In the genomic region with DNA sequence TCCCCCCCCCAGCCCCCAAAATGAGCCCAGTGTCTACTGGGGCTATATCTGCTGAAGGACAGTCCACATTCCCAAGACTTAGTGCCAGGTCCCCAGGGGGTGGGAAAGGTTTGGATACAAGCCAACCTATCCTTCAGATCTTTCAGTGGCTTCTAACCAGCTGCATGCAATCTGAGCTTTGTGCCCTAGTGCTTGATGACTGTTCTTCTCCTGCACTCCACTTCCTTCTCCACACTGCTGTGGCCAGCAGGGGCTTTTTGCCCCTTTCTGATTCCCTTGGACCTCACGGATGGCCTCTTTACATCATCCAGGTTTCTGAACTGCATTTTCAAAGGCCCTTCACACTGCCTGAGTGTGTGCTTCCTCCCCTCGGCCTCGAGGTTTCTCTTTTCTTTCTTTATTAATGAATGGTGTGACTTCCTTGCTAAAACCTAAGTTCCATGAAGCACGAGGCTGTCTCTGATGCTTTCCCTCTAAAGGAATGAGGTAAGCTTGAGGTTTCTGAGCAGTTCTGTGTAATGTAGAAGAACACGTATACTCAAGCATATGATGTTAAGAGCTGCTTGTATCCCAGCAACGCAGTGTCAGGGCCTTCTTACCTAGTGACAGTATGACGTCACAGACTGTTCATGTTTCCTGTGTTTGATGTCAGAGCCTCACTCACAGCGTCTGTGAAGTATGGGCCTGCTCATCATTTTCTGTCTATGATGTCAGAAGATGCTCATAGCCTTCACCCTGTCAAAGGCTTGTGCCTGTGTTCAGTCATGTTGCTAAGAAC, we compare ENCODE assay signal across 16 mouse cellular contexts. TPM values are rescaled to one million over a fixed set of nuclear protein-coding genes. Genes with fewer than 3 reads are reported as not detected.
DNase-seq lines count a peak whose midpoint lies in the region; ATAC-seq and TF ChIP-seq lines count a peak whose summit lies in the region.
"Had no signal": no experiment of that assay in that cellular context is flagged by ENCODE, and none has a peak within 500 bp of the region (broad histone marks: within the 10 kb centered on the region; RNA-seq: fewer than 3 reads in every experiment).

No protein-coding gene starts in this region.

- DNase-seq in neural tube, embryonic 10.5 days (ENCODE audit: extremely low spot score, low spot score) = no peak
- peak; percentile 56 for DNase-seq in brain, embryonic 14.5 days (ENCODE audit: low read depth)
- DNase-seq in naive thymus-derived CD4-positive, alpha-beta T cell, adult 2 months (ENCODE audit: low read depth) = peak; percentile 75
- no peak for DNase-seq in frontal cortex, postnatal 14 days (ENCODE audit: low spot score in 2 of 2)
- DNase-seq: adrenal gland, adult 8-10 months; thymus, postnatal 4 days had no signal

- 50% methylated on average over 8 of the region's 8 CpGs for WGBS in forebrain, embryonic 13.5 days
- WGBS in forebrain, embryonic 12.5 days = 57% methylated on average over 8 of the region's 8 CpGs
- WGBS in neural tube, embryonic 14.5 days = 68% methylated on average over 8 of the region's 8 CpGs
- WGBS in intestine, embryonic 16.5 days = 64% methylated on average over 8 of the region's 8 CpGs

- no peak for TF ChIP-seq CTCF in brain, embryonic 14.5 days (IDR thresholded peaks at IDR 0.05; ENCODE audit: borderline replicate concordance, extremely low read depth, insufficient read depth, insufficient read length)

- no peak overlapping the region for H3K9ac ChIP-seq in forebrain, embryonic 13.5 days
- H3K9ac ChIP-seq in forebrain, embryonic 12.5 days = no peak overlapping the region
- no peak overlapping the region for H3K9ac ChIP-seq in neural tube, embryonic 14.5 days (replicated peaks; ENCODE audit: low read depth, low read length)
- H3K9ac ChIP-seq in intestine, embryonic 16.5 days (ENCODE audit: low read depth, low read length) = no peak overlapping the region
- H3K9ac ChIP-seq: hindbrain, embryonic 15.5 days; kidney, embryonic 15.5 days; limb, embryonic 13.5 days; lung, embryonic 15.5 days; stomach, embryonic 15.5 days had no signal

- H3K27ac ChIP-seq in forebrain, embryonic 13.5 days = no peak overlapping the region
- no peak overlapping the region for H3K27ac ChIP-seq in forebrain, embryonic 12.5 days
- H3K27ac ChIP-seq in neural tube, embryonic 14.5 days (ENCODE audit: low read depth, low read length) = no peak overlapping the region
- H3K27ac ChIP-seq in intestine, embryonic 16.5 days (ENCODE audit: low read length) = no peak overlapping the region
- H3K27ac ChIP-seq: heart, embryonic 10.5 days; hindbrain, embryonic 15.5 days; kidney, embryonic 15.5 days; limb, embryonic 13.5 days; lung, embryonic 15.5 days; stomach, embryonic 15.5 days had no signal

- H3K4me3 ChIP-seq in forebrain, embryonic 13.5 days = no peak overlapping the region
- H3K4me3 ChIP-seq in forebrain, embryonic 12.5 days (replicated peaks) = no peak overlapping the region
- no peak overlapping the region for H3K4me3 ChIP-seq in neural tube, embryonic 14.5 days (ENCODE audit: low read depth, low read length)
- no peak overlapping the region for H3K4me3 ChIP-seq in intestine, embryonic 16.5 days (ENCODE audit: low read length)
- H3K4me3 ChIP-seq: heart, embryonic 10.5 days; hindbrain, embryonic 15.5 days; kidney, embryonic 15.5 days; limb, embryonic 13.5 days; lung, embryonic 15.5 days; stomach, embryonic 15.5 days had no signal

- no peak for TF ChIP-seq POLR2A in brain, embryonic 14.5 days (IDR thresholded peaks at IDR 0.05; ENCODE audit: borderline replicate concordance, extremely low read depth, insufficient read depth, insufficient read length, poor library complexity, severe bottlenecking)

- H3K9me3 ChIP-seq in forebrain, embryonic 13.5 days (replicated peaks) = no peaks in the 10 kb centered on the region
- H3K9me3 ChIP-seq in forebrain, embryonic 12.5 days = no peaks in the 10 kb centered on the region
- H3K9me3 ChIP-seq in neural tube, embryonic 14.5 days (ENCODE audit: control insufficient read depth, low read length) = no peaks in the 10 kb centered on the region
- no peaks in the 10 kb centered on the region for H3K9me3 ChIP-seq in intestine, embryonic 16.5 days (ENCODE audit: control insufficient read depth, low read length)
- H3K9me3 ChIP-seq: heart, embryonic 10.5 days; hindbrain, embryonic 15.5 days; kidney, embryonic 15.5 days; limb, embryonic 13.5 days; lung, embryonic 15.5 days; stomach, embryonic 15.5 days had no signal

- peaks cover 9% of the 10 kb centered on the region for H3K4me1 ChIP-seq in forebrain, embryonic 13.5 days
- H3K4me1 ChIP-seq in forebrain, embryonic 12.5 days = peaks cover 10% of the 10 kb centered on the region
- no peaks in the 10 kb centered on the region for H3K4me1 ChIP-seq in neural tube, embryonic 14.5 days (ENCODE audit: control insufficient read depth, insufficient read depth, low read length)
- H3K4me1 ChIP-seq in intestine, embryonic 16.5 days (ENCODE audit: control insufficient read depth, insufficient read depth, low read length) = no peaks in the 10 kb centered on the region
- H3K4me1 ChIP-seq: heart, embryonic 10.5 days; lung, embryonic 15.5 days; stomach, embryonic 15.5 days had no signal

- no peak overlapping the region for H3K4me2 ChIP-seq in forebrain, embryonic 13.5 days
- no peak overlapping the region for H3K4me2 ChIP-seq in forebrain, embryonic 12.5 days
- no peak overlapping the region for H3K4me2 ChIP-seq in neural tube, embryonic 14.5 days (ENCODE audit: low read depth, low read length)
- H3K4me2 ChIP-seq in intestine, embryonic 16.5 days (ENCODE audit: low read depth, low read length) = no peak overlapping the region
- H3K4me2 ChIP-seq: hindbrain, embryonic 15.5 days; kidney, embryonic 15.5 days; limb, embryonic 13.5 days; lung, embryonic 15.5 days; stomach, embryonic 15.5 days had no signal

- no peaks in the 10 kb centered on the region for H3K27me3 ChIP-seq in forebrain, embryonic 13.5 days
- no peaks in the 10 kb centered on the region for H3K27me3 ChIP-seq in forebrain, embryonic 12.5 days
- no peaks in the 10 kb centered on the region for H3K27me3 ChIP-seq in neural tube, embryonic 14.5 days (ENCODE audit: control insufficient read depth, insufficient read depth, low read length)
- H3K27me3 ChIP-seq in intestine, embryonic 16.5 days (replicated peaks; ENCODE audit: control insufficient read depth, insufficient read depth, low read length) = no peaks in the 10 kb centered on the region
- H3K27me3 ChIP-seq: hindbrain, embryonic 15.5 days; kidney, embryonic 15.5 days; limb, embryonic 13.5 days; lung, embryonic 15.5 days; stomach, embryonic 15.5 days had no signal

- no peaks in the 10 kb centered on the region for H3K36me3 ChIP-seq in forebrain, embryonic 13.5 days (ENCODE audit: poor library complexity, severe bottlenecking)
- H3K36me3 ChIP-seq in forebrain, embryonic 12.5 days (replicated peaks) = no peaks in the 10 kb centered on the region
- H3K36me3 ChIP-seq in neural tube, embryonic 14.5 days (ENCODE audit: control insufficient read depth, insufficient read depth, low read length) = no peaks in the 10 kb centered on the region
- H3K36me3 ChIP-seq in intestine, embryonic 16.5 days (ENCODE audit: control insufficient read depth, insufficient read depth, low read length) = no peaks in the 10 kb centered on the region
- H3K36me3 ChIP-seq: heart, embryonic 10.5 days; hindbrain, embryonic 15.5 days; kidney, embryonic 15.5 days; limb, embryonic 13.5 days; lung, embryonic 15.5 days; stomach, embryonic 15.5 days had no signal

- ATAC-seq in forebrain, embryonic 13.5 days = peak; percentile 57
- no peak for ATAC-seq in forebrain, embryonic 12.5 days (ENCODE audit: low FRiP score)
- peak; percentile 13; the same call in 1 of the 2 replicates for ATAC-seq in neural tube, embryonic 14.5 days (ENCODE audit: low read depth)
- no peak for ATAC-seq in intestine, embryonic 16.5 days

RNA-seq across cellular contexts. Expression of gene Abcb1b, which starts 40.9 kb away (rescaled TPM):
- polyA plus RNA-seq in forebrain, embryonic 13.5 days (2015; fragmentation: Nextera tagmentation; extraction: Ambion mirVana) = 0.77 and 1.3 TPM in 2 replicates
- polyA plus RNA-seq in forebrain, embryonic 12.5 days (2016; fragmentation: Nextera tagmentation; extraction: Ambion mirVana) = 0.85 and 0.93 TPM in 2 replicates
- 0.51 and 1.0 TPM in 2 replicates for polyA plus RNA-seq in neural tube, embryonic 14.5 days (2014; fragmentation: Nextera tagmentation; extraction: Ambion mirVana)
- polyA plus RNA-seq in brain, embryonic 14.5 days (2012; rRNA removed) = 0.35 and 0.59 TPM in 2 replicates
- 1.2 and 1.9 TPM in 2 replicates for polyA plus RNA-seq in intestine, embryonic 16.5 days (2015; fragmentation: Nextera tagmentation; extraction: Ambion mirVana)

RNA-seq across cellular contexts. Expression of gene Abcb4, which starts 54.7 kb away (rescaled TPM):
- 0.45 and 0.96 TPM in 2 replicates for polyA plus RNA-seq in forebrain, embryonic 13.5 days (2015; fragmentation: Nextera tagmentation; extraction: Ambion mirVana)
- 1.1 and 1.6 TPM in 2 replicates for polyA plus RNA-seq in forebrain, embryonic 12.5 days (2016; fragmentation: Nextera tagmentation; extraction: Ambion mirVana)
- 0.85 and 0.96 TPM in 2 replicates for polyA plus RNA-seq in neural tube, embryonic 14.5 days (2014; fragmentation: Nextera tagmentation; extraction: Ambion mirVana)
- polyA plus RNA-seq in brain, embryonic 14.5 days (2012; rRNA removed) = 0.34 and 0.45 TPM in 2 replicates
- 0.45 and 0.88 TPM in 2 replicates for polyA plus RNA-seq in intestine, embryonic 16.5 days (2015; fragmentation: Nextera tagmentation; extraction: Ambion mirVana)

Comparison
In these comparisons a context has a peak if more than half of its experiments do, and no peak if none do; other contexts are left out.
1. ATAC-seq: peak in forebrain, embryonic 13.5 days (single experiment) and neural tube, embryonic 14.5 days (single experiment); none in forebrain, embryonic 12.5 days (single experiment) and intestine, embryonic 16.5 days (single experiment).
2. DNase-seq: peak in brain, embryonic 14.5 days (single experiment) and naive thymus-derived CD4-positive, alpha-beta T cell, adult 2 months (single experiment); none in neural tube, embryonic 10.5 days (single experiment) and frontal cortex, postnatal 14 days (0 of 2).